Mouse (Mus musculus): ENCODE results near the gene Nr3c2. TPM values are rescaled to one million over a fixed set of nuclear protein-coding genes. Genes with fewer than 3 reads are reported as not detected.

The Nr3c2 gene
- total RNA-seq, 2 experiments from 2014 or later: 34.8 to 37.4 TPM

DNA sequence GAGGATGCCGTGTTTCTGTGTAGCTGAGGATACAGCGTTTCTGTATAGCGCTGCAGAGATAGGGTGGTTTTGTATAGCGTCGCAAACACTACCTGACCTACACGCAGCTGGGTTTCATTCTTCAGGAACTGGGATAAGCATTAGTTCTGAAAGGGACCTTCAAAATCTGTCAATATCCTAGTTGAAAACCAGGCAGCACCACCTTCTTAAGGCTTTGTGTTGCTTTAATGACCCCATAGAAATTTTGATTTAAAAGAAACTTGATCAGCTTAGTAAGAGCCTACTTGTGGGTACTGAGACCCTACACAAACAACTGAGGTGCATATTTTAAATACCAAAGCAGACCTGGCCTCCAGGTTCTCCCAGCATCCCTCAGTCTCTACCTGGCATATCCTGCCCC is 372.9 kb downstream of the Nr3c2 start:
- TF ChIP-seq CTCF (IDR thresholded peaks at IDR 0.05): no peak
- DNase-seq (ENCODE audit: extremely low spot score in 1 of 2, low spot score in 2 of 2): no peak
- no peak overlapping the region for H3K27ac ChIP-seq
- intact Hi-C loops (cut with DNase I): no loop called here
- no peak overlapping the region for H3K4me3 ChIP-seq

DNA sequence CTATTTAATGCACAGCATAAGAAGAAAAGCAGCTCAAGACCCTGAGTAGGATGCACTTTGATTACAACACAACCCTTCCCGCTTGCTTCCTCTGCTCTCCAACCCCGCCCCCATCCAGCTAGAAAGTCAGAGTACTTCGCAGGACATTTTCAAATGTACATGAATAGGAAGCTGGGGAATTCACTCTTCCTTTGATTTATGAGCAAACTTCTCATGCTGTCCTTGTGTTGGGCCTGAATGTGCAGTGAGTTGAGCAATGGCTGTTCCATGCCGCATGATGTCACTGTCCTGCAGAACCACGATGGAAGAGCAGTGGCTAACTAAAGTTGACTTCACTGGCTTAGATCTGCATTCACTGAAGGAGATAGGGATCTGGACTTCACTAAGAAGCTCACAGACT is 376.3 kb downstream of the Nr3c2 start:
- no peak for DNase-seq (ENCODE audit: extremely low spot score in 1 of 2, low spot score in 2 of 2)
- no peak overlapping the region for H3K27ac ChIP-seq
- intact Hi-C loops (cut with DNase I): no loop called here
- TF ChIP-seq CTCF (IDR thresholded peaks at IDR 0.05): no peak
- H3K4me3 ChIP-seq: no peak overlapping the region

DNA sequence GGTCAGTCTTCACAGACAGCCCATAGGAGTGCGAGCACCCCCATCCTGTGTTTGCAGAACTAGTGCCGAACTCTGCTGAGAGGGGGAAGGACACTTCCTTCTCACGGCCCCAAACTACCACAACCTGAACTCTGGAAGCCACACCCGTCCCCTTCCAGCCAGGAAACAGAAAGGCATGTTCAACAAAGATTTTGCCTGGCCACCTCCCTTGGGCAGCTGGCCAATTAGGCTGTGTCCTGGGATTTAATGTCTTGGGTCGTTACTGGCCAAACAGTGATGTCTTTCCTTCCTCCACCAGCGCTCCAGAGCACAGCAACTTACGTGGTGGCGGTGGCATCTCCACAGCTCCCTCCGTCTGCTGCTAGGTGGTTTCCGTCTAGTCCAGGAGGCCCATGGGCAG is 377.6 kb downstream of the Nr3c2 start:
- Histone ChIP-seq H3K27ac (no peak overlapping the region), H3K4me3 (no peak overlapping the region)
- intact Hi-C loops (cut with DNase I): no loop called here
- TF ChIP-seq CTCF (IDR thresholded peaks at IDR 0.05): no peak
- DNase-seq (ENCODE audit: extremely low spot score in 1 of 2, low spot score in 2 of 2): no peak

DNA sequence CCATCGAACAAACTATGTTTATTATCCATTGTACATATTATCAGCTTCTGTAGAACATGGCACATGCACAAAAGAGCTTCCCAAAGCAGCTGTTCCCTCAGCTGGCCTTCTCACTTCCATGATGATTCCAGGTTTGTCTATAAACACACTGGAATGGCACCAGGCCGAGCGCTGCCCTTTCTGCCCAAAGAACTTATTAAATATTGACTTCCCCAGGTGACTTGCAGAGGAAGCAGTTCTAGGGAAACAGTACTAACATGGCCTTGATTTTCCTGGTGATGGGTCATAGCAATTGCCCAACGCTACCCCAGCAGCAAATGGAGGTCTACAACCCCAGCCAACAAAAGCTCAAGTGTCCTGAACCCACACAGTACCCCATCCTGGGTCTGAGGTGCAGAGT is 379.0 kb downstream of the Nr3c2 start:
- no peak for DNase-seq (ENCODE audit: extremely low spot score in 1 of 2, low spot score in 2 of 2)
- intact Hi-C loops (cut with DNase I): no loop called here
- no peak for TF ChIP-seq CTCF (IDR thresholded peaks at IDR 0.05)
- Histone ChIP-seq H3K4me3 (no peak overlapping the region), H3K27ac (no peak overlapping the region)

DNA sequence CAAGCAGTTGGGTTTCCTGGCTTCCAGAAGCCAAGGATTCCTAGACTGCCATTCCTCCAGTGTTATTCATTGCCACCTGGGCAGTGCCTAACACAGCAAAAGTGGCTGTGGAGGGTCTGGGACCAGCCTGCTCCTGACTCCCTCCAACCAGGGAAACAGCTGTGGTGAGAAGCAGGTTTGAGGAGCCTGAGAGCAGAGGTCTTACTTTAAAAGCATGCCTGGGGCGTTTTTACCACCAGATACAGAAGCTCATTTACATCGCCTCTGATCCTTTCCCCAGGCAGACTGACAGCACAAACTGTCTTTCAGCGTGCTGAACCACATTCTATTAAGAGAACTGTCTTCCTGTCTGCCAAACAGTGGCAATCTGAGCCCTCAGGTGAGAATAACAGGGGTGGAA is 380.7 kb downstream of the Nr3c2 start:
- Histone ChIP-seq H3K27ac (no peak overlapping the region), H3K4me3 (no peak overlapping the region)
- intact Hi-C loops (cut with DNase I): no loop called here
- no peak for TF ChIP-seq CTCF (IDR thresholded peaks at IDR 0.05)
- no peak for DNase-seq (ENCODE audit: extremely low spot score in 1 of 2, low spot score in 2 of 2)

DNA sequence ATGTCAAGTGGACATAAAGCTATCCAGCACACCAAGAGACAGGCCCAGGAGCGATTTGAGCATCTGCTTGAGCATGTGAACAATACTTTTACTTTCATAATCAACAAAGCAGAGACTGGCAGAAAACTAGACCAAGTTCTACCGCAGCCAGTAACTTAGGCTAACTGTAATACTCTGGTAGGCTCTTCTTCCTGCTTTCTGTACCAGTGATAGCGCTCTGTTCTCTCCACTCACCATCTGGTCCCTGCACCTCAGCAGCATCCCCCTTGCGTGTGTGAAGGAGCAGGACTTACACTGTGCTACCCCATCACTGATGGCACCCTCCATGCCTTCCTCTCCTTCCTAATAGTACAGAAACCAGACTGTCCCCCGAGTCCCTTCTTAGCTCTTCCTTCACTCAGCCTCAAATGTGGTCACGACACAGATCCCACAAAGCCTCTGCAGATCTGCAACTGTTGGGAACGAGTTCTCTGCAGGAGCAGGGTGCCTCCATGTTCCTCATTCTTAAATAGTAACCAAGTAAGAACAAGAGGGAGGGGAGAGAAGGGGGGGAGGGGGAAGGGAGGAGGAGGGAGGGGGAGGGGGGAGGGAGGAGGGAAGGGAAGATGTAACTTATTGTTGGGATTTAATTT is 383.5 kb downstream of the Nr3c2 start:
- TF ChIP-seq CTCF (IDR thresholded peaks at IDR 0.05): no peak
- Histone ChIP-seq H3K27ac (no peak overlapping the region), H3K4me3 (no peak overlapping the region)
- intact Hi-C loops (cut with DNase I): no loop called here
- DNase-seq (ENCODE audit: extremely low spot score in 1 of 2, low spot score in 2 of 2): peak in 1 of 2 experiments; percentile 9

DNA sequence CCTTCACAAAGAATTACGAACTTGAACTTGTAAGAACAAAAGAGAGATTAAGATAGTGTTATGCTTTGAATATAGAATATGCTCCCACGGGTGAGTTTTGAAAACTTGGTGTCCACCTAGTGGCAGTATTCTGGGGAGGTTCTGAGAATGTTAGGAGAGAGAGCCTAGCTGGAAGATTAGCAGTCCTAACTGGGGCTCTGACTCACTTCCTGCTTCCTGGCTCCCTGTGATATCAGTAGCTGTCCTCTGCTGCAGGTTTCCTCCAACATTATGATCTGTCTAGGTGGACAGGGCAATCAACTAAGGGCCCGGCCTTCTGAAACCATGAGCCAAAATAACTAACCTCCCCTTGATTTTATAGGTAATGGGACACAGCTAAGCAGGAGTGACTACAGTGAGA is 385.2 kb downstream of the Nr3c2 start:
- intact Hi-C loops (cut with DNase I): no loop called here
- no peak; the same call in none of the 2 replicates for TF ChIP-seq CTCF (IDR thresholded peaks at IDR 0.05)
- Histone ChIP-seq H3K27ac (no peak overlapping the region), H3K4me3 (no peak overlapping the region)
- no peak for DNase-seq (ENCODE audit: extremely low spot score in 1 of 2, low spot score in 2 of 2)

DNA sequence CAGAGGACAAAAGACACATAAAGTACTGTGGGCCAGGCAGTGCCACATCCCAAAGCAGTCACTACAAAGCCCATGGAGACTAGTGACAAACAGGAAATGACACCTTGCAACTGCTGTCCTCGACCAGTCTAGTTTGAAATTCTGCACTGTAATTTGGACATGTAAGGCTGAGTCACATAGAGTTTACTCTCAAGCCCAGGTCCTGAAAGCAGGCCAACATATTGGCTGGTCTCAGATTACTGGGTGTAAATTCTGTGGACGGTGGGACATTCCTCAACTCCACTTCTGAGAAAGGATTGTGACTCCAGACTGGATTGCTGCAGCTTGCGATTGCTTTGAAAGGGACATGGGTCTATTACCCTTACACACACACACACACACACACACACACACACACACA is 388.8 kb downstream of the Nr3c2 start:
- no peak for DNase-seq (ENCODE audit: extremely low spot score in 1 of 2, low spot score in 2 of 2)
- H3K4me3 ChIP-seq: no peak overlapping the region
- no peak overlapping the region for H3K27ac ChIP-seq
- TF ChIP-seq CTCF (IDR thresholded peaks at IDR 0.05): no peak
- intact Hi-C loops (cut with DNase I): no loop called here

DNA sequence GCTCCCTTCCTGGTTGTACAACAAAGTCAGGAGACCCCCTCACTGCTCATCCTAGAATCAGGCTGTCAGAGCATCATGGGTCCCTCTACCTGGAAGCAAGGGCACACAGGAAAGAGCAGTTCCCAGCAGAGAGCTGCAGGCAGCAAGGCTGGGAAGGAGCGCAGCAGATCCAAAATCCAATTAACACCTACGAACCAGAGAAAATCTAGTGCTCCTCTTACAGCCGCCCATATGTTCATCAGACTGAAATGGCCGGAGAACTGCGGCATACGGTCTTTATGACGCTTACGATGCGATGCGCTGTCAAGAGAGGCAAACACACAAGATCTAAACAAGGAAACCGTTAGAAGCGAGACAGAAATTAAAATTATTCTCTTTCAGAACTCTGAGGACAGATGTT is 389.2 kb downstream of the Nr3c2 start:
- Histone ChIP-seq H3K4me3 (no peak overlapping the region), H3K27ac (no peak overlapping the region)
- TF ChIP-seq CTCF (IDR thresholded peaks at IDR 0.05): no peak
- intact Hi-C loops (cut with DNase I): no loop called here
- DNase-seq (ENCODE audit: extremely low spot score in 1 of 2, low spot score in 2 of 2): no peak

DNA sequence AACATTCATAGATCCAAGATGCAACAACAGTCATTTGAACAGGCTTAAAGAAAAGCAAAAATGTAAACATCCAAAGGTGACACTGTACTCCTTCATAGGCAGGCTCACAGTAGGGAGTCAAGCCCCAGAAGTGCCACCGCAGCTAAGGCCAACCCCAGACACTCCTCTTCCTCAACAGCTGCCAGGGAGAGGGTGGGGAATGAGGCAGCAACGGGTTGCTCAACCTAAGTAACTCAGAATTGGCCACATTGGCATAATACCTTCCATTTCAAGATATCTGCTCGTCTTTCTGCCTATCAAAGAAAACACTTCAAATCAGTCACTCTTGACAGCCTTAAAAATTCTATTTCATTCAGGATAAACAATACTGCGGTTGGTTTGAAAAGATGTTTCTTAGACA is 392.9 kb downstream of the Nr3c2 start:
- no peak for DNase-seq (ENCODE audit: extremely low spot score in 1 of 2, low spot score in 2 of 2)
- intact Hi-C loops (cut with DNase I): loop anchor here (2.0 to 10.0 kb wide), 2 partner anchors 35 to 387 kb away; no protein-coding TSS in a partner anchor
- Histone ChIP-seq H3K27ac (peak overlapping the region; percentile 41), H3K4me3 (no peak overlapping the region)
- no peak for TF ChIP-seq CTCF (IDR thresholded peaks at IDR 0.05)

DNA sequence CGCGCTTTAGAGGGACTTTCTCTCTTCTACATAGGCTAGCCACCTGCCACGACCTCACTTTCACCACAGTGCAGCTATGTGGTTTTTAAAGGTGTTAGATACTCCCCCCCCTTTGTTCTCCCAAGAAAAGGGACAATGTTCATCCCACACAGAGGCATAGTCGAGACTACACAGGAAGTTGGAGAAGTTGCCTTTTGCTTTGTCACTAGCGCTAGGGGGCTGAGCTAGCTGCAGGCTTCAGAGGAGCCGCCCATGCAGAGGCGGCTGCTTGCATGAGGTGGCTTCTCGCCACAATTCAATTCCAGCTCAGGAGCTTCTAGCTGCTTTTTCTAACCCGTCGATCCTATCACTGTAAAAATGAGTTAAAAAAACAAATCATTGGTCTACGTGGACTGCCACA is 393.4 kb downstream of the Nr3c2 start:
- peak overlapping the region; percentile 41 for H3K27ac ChIP-seq
- no peak overlapping the region for H3K4me3 ChIP-seq
- intact Hi-C loops (cut with DNase I): loop anchor here (2.0 to 10.0 kb wide), 2 partner anchors 36 to 388 kb away; no protein-coding TSS in a partner anchor
- TF ChIP-seq CTCF (IDR thresholded peaks at IDR 0.05): no peak; the same call in 1 of the 2 replicates
- DNase-seq (ENCODE audit: extremely low spot score in 1 of 2, low spot score in 2 of 2): peak; percentile 36 to 40

DNA sequence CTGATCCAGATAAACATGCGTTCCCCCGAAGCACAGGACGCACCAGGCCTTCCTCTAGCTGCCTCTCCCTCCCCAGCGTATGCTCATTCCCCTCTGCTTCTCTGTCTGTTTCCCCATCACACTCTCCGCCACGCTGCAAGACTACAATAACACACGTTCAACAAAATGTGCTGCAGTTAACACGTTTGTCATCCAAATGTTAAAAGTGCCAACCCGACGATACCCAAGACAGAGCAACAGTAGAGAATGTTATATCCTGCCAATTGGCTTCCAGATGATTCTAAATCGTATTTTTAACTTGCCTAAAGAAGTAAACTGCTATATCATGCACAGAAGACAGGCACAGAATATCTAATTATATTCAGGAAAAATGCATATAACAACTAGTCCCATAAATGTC is 395.4 kb downstream of the Nr3c2 start:
- H3K27ac ChIP-seq: peak overlapping the region; percentile 32; the same call in 1 of the 2 replicates
- no peak for TF ChIP-seq CTCF (IDR thresholded peaks at IDR 0.05)
- intact Hi-C loops (cut with DNase I): loop anchor here (10.0 kb wide), 1 partner anchor 390 kb away; no protein-coding TSS in a partner anchor
- DNase-seq (ENCODE audit: extremely low spot score in 1 of 2, low spot score in 2 of 2): no peak
- no peak overlapping the region for H3K4me3 ChIP-seq
